Mouse (Mus musculus) liver, embryonic 15.5 days (tissue): ENCODE results near the gene Tiparp. TPM values are rescaled to one million over a fixed set of nuclear protein-coding genes. Genes with fewer than 3 reads are reported as not detected.

ENCODE experiments used
- ATAC-seq: fragments of 200-750 bp; cut with Nextera tagmentation; 2 replicates; pipeline ENCODE4 v1.8.0; 2017; ENCODE audit warnings: moderate number of reproducible peaks, mild to moderate bottlenecking, moderate library complexity; ENCODE audit not compliant: insufficient read depth
- H3K27ac ChIP-seq: fragments of 300-500 bp; sonication (generic); replicated peaks from 2 replicates; pipeline ENCODE4 v1.5.1; 2015; ENCODE audit warnings: mild to moderate bottlenecking, inconsistent platforms
- H3K27me3 ChIP-seq: fragments of 300-500 bp; sonication (generic); 2 replicates; pipeline ENCODE4 v1.6.1; 2015; ENCODE audit warnings: mild to moderate bottlenecking, inconsistent platforms
- H3K36me3 ChIP-seq: fragments of 300-500 bp; sonication (generic); replicated peaks from 2 replicates; pipeline ENCODE4 v1.6.1; 2015; ENCODE audit warnings: moderate library complexity, mild to moderate bottlenecking, inconsistent platforms
- H3K4me1 ChIP-seq: fragments of 300-500 bp; sonication (generic); replicated peaks from 2 replicates; pipeline ENCODE4 v1.6.1; 2015; ENCODE audit warnings: inconsistent platforms
- H3K4me2 ChIP-seq: fragments of 300-500 bp; sonication (generic); 2 replicates; pipeline ENCODE4 v1.6.1; 2015; ENCODE audit warnings: moderate library complexity, mild to moderate bottlenecking, inconsistent platforms
- H3K4me3 ChIP-seq: fragments of 300-500 bp; sonication (generic); replicated peaks from 2 replicates; pipeline ENCODE4 v1.5.1; 2015; ENCODE audit warnings: mild to moderate bottlenecking, inconsistent platforms
- H3K9ac ChIP-seq: fragments of 300-500 bp; sonication (generic); 2 replicates; pipeline ENCODE4 v1.6.1; 2015; ENCODE audit warnings: moderate library complexity, mild to moderate bottlenecking, inconsistent platforms
- H3K9me3 ChIP-seq: fragments of 300-500 bp; sonication (generic); replicated peaks from 2 replicates; pipeline ENCODE4 v1.6.1; 2016; ENCODE audit warnings: inconsistent platforms
- WGBS: fragments of 180-500 bp; shearing (Covaris S2); methylation state at CpG from one replicate; pipeline ENCODE4 v1.1.7; 2015; ENCODE audit warnings: mixed read lengths; ENCODE audit not compliant: insufficient replicate concordance; 5-methylcytosine and 5-hydroxymethylcytosine counted together
- polyA plus RNA-seq: library from polyadenylated mRNA; unstranded; fragments of >200 nt; fragmentation: Nextera tagmentation; extraction: Ambion mirVana; gene quantifications from 2 replicates; pipeline ENCODE4 v1.2.1, GENCODE M21; 2015

The Tiparp gene
- polyA plus RNA-seq, 1 experiment from 2014 or later: 6.6 TPM

DNA sequence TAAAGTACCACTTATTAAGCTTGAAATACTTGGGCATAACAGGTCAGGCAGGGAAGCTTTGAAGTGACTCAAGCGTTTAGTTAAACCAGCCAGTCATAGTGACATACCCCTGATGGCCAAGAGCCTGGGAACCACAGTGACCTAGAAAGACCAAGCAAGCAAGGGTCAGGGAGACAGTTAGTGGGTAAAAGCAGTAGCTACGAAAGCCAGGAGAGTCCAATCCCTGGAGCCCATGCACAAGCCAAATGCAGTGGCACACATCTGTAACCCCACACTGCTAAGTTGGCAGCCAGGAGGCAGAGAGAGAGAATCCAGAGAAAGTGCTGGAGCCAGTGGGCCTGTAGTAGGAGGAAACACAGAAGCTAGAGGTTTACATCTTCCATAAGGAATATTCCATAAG is 17.6 kb upstream of the Tiparp start:
- WGBS: 58% methylated on average over 2 of the region's 2 CpGs
- no peak overlapping the region for H3K9ac ChIP-seq
- no peak overlapping the region for H3K4me3 ChIP-seq
- H3K4me1 ChIP-seq: no peaks in the 10 kb centered on the region
- no peak overlapping the region for H3K27ac ChIP-seq
- no peaks in the 10 kb centered on the region for H3K9me3 ChIP-seq
- H3K4me2 ChIP-seq: no peak overlapping the region
- no peaks in the 10 kb centered on the region for H3K27me3 ChIP-seq
- H3K36me3 ChIP-seq: no peaks in the 10 kb centered on the region
- ATAC-seq: no peak

DNA sequence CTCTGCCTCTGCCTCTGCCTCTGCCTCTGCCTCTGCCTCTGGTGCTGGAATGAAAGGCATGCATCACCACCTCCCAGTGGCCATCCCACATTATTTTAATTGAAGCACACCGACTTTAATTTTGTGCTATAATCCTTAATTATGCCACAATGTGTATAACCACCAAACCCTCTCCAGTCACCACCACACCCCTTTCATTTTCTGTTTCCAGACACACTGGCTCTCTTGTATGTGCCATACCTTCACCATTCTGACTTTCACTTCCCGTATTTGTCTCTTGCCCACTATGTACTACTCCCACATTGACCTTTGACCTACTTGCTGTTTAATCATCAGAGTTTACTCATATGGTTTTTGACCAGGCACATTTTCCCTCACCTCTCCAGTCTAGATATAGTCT is 12.5 kb upstream of the Tiparp start:
- no peaks in the 10 kb centered on the region for H3K9me3 ChIP-seq
- no peak overlapping the region for H3K4me3 ChIP-seq
- H3K4me1 ChIP-seq: peaks cover 6% of the 10 kb centered on the region; the same call in 1 of the 2 replicates
- no peak overlapping the region for H3K9ac ChIP-seq
- no peak overlapping the region for H3K4me2 ChIP-seq
- no peak overlapping the region for H3K27ac ChIP-seq
- H3K36me3 ChIP-seq: no peaks in the 10 kb centered on the region
- no peaks in the 10 kb centered on the region for H3K27me3 ChIP-seq
- ATAC-seq: no peak
- WGBS: 49% methylated on average over 2 of the region's 2 CpGs

DNA sequence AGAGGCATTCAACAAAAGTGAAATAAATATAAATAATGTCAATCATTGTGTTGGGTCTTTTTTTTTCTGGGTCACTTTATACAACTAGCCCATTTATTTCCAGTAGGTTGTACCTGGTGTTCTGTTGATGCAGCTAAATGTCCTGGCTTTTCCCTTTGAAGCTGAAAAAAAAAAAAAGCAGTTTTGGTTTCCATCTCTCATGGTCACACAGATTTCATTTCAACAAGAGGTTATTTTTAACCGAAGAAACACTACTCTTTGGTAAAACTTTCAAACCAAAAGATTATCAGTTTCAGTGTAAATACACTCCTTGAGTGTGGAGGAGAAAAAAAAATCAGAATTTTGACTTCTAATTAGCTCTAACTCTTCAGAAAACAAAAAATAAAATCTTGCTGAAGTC is 11.7 kb upstream of the Tiparp start:
- H3K9me3 ChIP-seq: no peaks in the 10 kb centered on the region
- WGBS: 60% methylated on average over 1 of the region's 1 CpGs

GRCm38 (mm10) chr3:65517141-65517540 is 11.1 kb upstream of the Tiparp start:
- Histone ChIP-seq H3K4me1 (peaks cover 6% of the 10 kb centered on the region; the same call in 1 of the 2 replicates), H3K9ac (no peak overlapping the region), H3K4me2 (no peak overlapping the region), H3K4me3 (no peak overlapping the region), H3K27me3 (no peaks in the 10 kb centered on the region), H3K27ac (no peak overlapping the region), H3K9me3 (no peaks in the 10 kb centered on the region), H3K36me3 (no peaks in the 10 kb centered on the region)
- WGBS: 29% methylated on average over 9 of the region's 9 CpGs
- ATAC-seq: no peak

More for the DNA sequence above, 11.7 kb upstream of the Tiparp start:
- Histone ChIP-seq H3K27ac (no peak overlapping the region), H3K27me3 (no peaks in the 10 kb centered on the region), H3K9ac (no peak overlapping the region), H3K4me1 (peaks cover 6% of the 10 kb centered on the region; the same call in 1 of the 2 replicates), H3K4me2 (no peak overlapping the region), H3K4me3 (no peak overlapping the region), H3K36me3 (no peaks in the 10 kb centered on the region)
- ATAC-seq: no peak

- no peak overlapping the region for H3K9ac ChIP-seq
- WGBS: 53% methylated on average over 13 of the region's 13 CpGs
- H3K4me2 ChIP-seq: no peak overlapping the region
- no peaks in the 10 kb centered on the region for H3K9me3 ChIP-seq
- no peaks in the 10 kb centered on the region for H3K36me3 ChIP-seq
- H3K4me3 ChIP-seq: no peak overlapping the region
- peaks cover 6% of the 10 kb centered on the region; the same call in 1 of the 2 replicates for H3K4me1 ChIP-seq
- H3K27ac ChIP-seq: no peak overlapping the region
- no peak for ATAC-seq
- H3K27me3 ChIP-seq: no peaks in the 10 kb centered on the region
Measured at GRCm38 (mm10) chr3:65517747-65518527, 10.3 kb upstream of the Tiparp start.

DNA sequence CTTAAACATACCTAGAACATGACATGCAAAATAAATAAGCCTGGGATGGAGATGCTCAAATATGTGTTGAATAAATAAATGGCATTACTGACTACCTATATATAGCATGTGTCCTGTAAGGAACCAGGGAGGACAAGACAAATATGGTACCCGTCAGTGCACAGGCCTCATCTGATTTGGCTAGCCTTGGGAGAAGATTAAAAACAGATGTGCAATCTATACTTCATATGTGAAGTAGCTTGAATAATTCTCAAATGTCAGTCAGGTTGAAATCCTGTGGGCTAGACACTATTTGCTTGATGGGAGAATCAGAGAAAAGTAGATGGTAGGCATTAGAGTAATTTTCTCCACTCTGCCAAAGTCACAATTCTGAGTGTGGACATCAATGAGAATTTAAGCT is 6.8 kb upstream of the Tiparp start:
- no peak overlapping the region for H3K9ac ChIP-seq
- H3K4me3 ChIP-seq: no peak overlapping the region
- no peaks in the 10 kb centered on the region for H3K27me3 ChIP-seq
- ATAC-seq: no peak
- H3K9me3 ChIP-seq: no peaks in the 10 kb centered on the region
- H3K4me2 ChIP-seq: no peak overlapping the region
- 58% methylated on average over 1 of the region's 1 CpGs for WGBS
- no peak overlapping the region for H3K27ac ChIP-seq
- H3K36me3 ChIP-seq: no peaks in the 10 kb centered on the region
- H3K4me1 ChIP-seq: peaks cover 6% of the 10 kb centered on the region; the same call in 1 of the 2 replicates

- no peak overlapping the region for H3K9ac ChIP-seq
- H3K9me3 ChIP-seq: no peaks in the 10 kb centered on the region
- H3K4me3 ChIP-seq: no peak overlapping the region
- no peak overlapping the region for H3K4me2 ChIP-seq
- H3K27me3 ChIP-seq: peaks cover 7% of the 10 kb centered on the region; the same call in 1 of the 2 replicates
- WGBS: 57% methylated on average over 8 of the region's 8 CpGs
- no peak for ATAC-seq
- H3K27ac ChIP-seq: no peak overlapping the region
- H3K4me1 ChIP-seq: peaks cover 6% of the 10 kb centered on the region; the same call in 1 of the 2 replicates
- H3K36me3 ChIP-seq: no peaks in the 10 kb centered on the region
Measured at GRCm38 (mm10) chr3:65523397-65523796, 4.8 kb upstream of the Tiparp start.

DNA sequence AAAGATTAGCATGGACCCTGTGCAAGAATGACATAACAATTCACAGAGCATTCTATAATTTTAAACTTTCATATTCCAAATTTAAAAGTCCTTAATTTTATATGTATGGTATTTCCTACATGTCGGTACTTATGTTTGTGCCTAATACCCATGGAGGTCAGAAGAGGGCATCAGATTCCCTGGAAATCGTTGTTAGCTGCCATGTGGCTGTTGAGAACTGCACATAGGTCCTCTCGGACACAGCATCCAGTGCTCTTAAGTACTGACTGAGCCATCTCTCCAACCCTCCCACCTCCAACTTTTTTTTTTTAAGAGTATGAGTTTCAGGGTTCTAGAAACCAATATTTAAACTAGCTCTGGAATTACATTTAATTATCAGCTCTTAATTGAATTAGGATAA is 2.5 kb upstream of the Tiparp start:
- ATAC-seq: no peak
- Histone ChIP-seq H3K36me3 (no peaks in the 10 kb centered on the region), H3K4me2 (no peak overlapping the region), H3K4me1 (peaks cover 18% of the 10 kb centered on the region), H3K27me3 (peaks cover 20% of the 10 kb centered on the region; the same call in 1 of the 2 replicates), H3K9me3 (no peaks in the 10 kb centered on the region), H3K4me3 (no peak overlapping the region), H3K27ac (no peak overlapping the region), H3K9ac (no peak overlapping the region)
- WGBS: 59% methylated on average over 3 of the region's 3 CpGs

- peak overlapping the region; percentile 77 for H3K4me3 ChIP-seq
- no peak for ATAC-seq
- H3K9me3 ChIP-seq: no peaks in the 10 kb centered on the region
- peak overlapping the region; percentile 98 for H3K4me2 ChIP-seq
- H3K36me3 ChIP-seq: 0 out of 2 replicates have a peak, but pooled peaks cover 4% of the 10 kb centered on the region
- peaks cover 18% of the 10 kb centered on the region for H3K4me1 ChIP-seq
- peaks cover 20% of the 10 kb centered on the region; the same call in 1 of the 2 replicates for H3K27me3 ChIP-seq
- H3K27ac ChIP-seq: no peak overlapping the region
- H3K9ac ChIP-seq: no peak overlapping the region
- 21% methylated on average over 3 of the region's 3 CpGs for WGBS
Measured at GRCm38 (mm10) chr3:65527196-65527595, 1.0 kb upstream of the Tiparp start.

- Histone ChIP-seq H3K9ac (peak overlapping the region; percentile 79), H3K4me2 (peak overlapping the region; percentile 98), H3K27ac (peak overlapping the region; percentile 87), H3K4me1 (peaks cover 18% of the 10 kb centered on the region), H3K9me3 (no peaks in the 10 kb centered on the region), H3K36me3 (0 out of 2 replicates have a peak, but pooled peaks cover 7% of the 10 kb centered on the region), H3K27me3 (peaks cover 20% of the 10 kb centered on the region; the same call in 1 of the 2 replicates), H3K4me3 (peak overlapping the region; percentile 77)
- WGBS: under 1% methylated on average over 97 of the region's 97 CpGs
- ATAC-seq: peak; percentile 35
Measured at GRCm38 (mm10) chr3:65528614-65529470, 632 bp downstream of the Tiparp start.
